In the genomic region with DNA sequence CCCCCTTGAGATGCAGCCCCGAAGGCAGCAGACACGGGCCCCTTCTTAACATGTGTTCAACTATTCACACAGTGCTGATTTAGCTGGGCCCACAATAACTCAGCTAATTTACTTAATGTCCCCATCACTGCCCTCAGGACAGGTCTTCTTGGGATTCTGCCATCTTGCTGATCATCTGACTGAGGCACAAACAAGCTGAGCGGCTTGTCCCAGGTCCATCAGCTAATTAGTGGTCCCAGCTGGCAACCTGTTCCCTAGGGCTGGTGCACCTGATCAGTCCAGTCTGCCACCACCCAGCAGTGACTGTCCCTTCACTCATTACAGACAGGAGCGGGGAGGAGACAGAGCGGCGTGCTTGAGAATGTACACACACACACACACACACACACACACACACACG, we compare ENCODE assay signal across 36 mouse cellular contexts. TPM values are rescaled to one million over a fixed set of nuclear protein-coding genes. Genes with fewer than 3 reads are reported as not detected.
DNase-seq lines count a peak whose midpoint lies in the region; ATAC-seq and TF ChIP-seq lines count a peak whose summit lies in the region.
"Had no signal": no experiment of that assay in that cellular context is flagged by ENCODE, and none has a peak within 500 bp of the region (broad histone marks: within the 10 kb centered on the region; RNA-seq: fewer than 3 reads in every experiment).

No protein-coding gene starts in this region.

- 0 out of 2 replicates have a peak overlapping the region, but pooled peaks have one; percentile 19 for H3K27ac ChIP-seq in forebrain, embryonic 12.5 days
- no peak overlapping the region for H3K27ac ChIP-seq in forebrain, embryonic 10.5 days
- no peak overlapping the region for H3K27ac ChIP-seq in midbrain, postnatal 0 days (ENCODE audit: low read depth, low read length)
- H3K27ac ChIP-seq in midbrain, embryonic 16.5 days (ENCODE audit: low read length), result no peak overlapping the region
- H3K27ac ChIP-seq: heart, adult 2 months; hindbrain, embryonic 14.5 days; kidney, embryonic 15.5 days; layer of hippocampus, adult 2 months; left cerebral cortex, adult 2 months; limb, embryonic 10.5 days; limb, embryonic 15.5 days; liver, embryonic 14.5 days; macrophage; midbrain, embryonic 13.5 days; neural tube, embryonic 12.5 days; stomach, embryonic 15.5 days had no signal

- no peak overlapping the region for H3K4me2 ChIP-seq in forebrain, embryonic 12.5 days
- no peak overlapping the region for H3K4me2 ChIP-seq in midbrain, postnatal 0 days (ENCODE audit: low read depth, low read length, poor library complexity, severe bottlenecking)
- H3K4me2 ChIP-seq in midbrain, embryonic 16.5 days (ENCODE audit: low read length), result no peak overlapping the region
- H3K4me2 ChIP-seq: heart, embryonic 12.5 days; hindbrain, embryonic 14.5 days; kidney, embryonic 15.5 days; limb, embryonic 15.5 days; midbrain, embryonic 13.5 days; neural tube, embryonic 12.5 days; stomach, embryonic 15.5 days had no signal

- peaks cover 13% of the 10 kb centered on the region for H3K27me3 ChIP-seq in forebrain, embryonic 12.5 days
- H3K27me3 ChIP-seq in forebrain, embryonic 10.5 days (ENCODE audit: poor library complexity, severe bottlenecking), result peaks cover 32% of the 10 kb centered on the region
- H3K27me3 ChIP-seq in midbrain, postnatal 0 days (ENCODE audit: insufficient read depth, low read length), result peaks cover 10% of the 10 kb centered on the region; the same call in 1 of the 2 replicates
- H3K27me3 ChIP-seq in midbrain, embryonic 16.5 days (ENCODE audit: control insufficient read depth, insufficient read depth, low read depth, low read length), result peaks cover 9% of the 10 kb centered on the region

- no peak overlapping the region for H3K4me3 ChIP-seq in forebrain, embryonic 12.5 days (replicated peaks)
- no peak overlapping the region for H3K4me3 ChIP-seq in forebrain, embryonic 10.5 days
- no peak overlapping the region for H3K4me3 ChIP-seq in midbrain, postnatal 0 days (ENCODE audit: low read depth, low read length)
- H3K4me3 ChIP-seq in midbrain, embryonic 16.5 days (ENCODE audit: low read depth, low read length), result no peak overlapping the region
- H3K4me3 ChIP-seq: heart, adult 2 months; heart, embryonic 12.5 days; kidney, embryonic 15.5 days; layer of hippocampus, adult 2 months; left cerebral cortex, adult 2 months; limb, embryonic 10.5 days; limb, embryonic 15.5 days; midbrain, embryonic 13.5 days; myocyte; neural tube, embryonic 12.5 days; stomach, embryonic 15.5 days had no signal

- WGBS in forebrain, embryonic 12.5 days, result 84% methylated on average over 7 of the region's 7 CpGs
- 88% methylated on average over 7 of the region's 7 CpGs for WGBS in forebrain, embryonic 10.5 days
- WGBS in midbrain, postnatal 0 days, result 62% methylated on average over 7 of the region's 7 CpGs
- 63% methylated on average over 7 of the region's 7 CpGs for WGBS in midbrain, embryonic 16.5 days

- H3K4me1 ChIP-seq in forebrain, embryonic 12.5 days, result peaks cover 10% of the 10 kb centered on the region
- H3K4me1 ChIP-seq in forebrain, embryonic 10.5 days, result peaks cover 30% of the 10 kb centered on the region
- 0 out of 2 replicates have a peak, but pooled peaks cover 3% of the 10 kb centered on the region for H3K4me1 ChIP-seq in midbrain, postnatal 0 days (ENCODE audit: insufficient read depth, low read length)
- peaks cover 7% of the 10 kb centered on the region; the same call in 1 of the 2 replicates for H3K4me1 ChIP-seq in midbrain, embryonic 16.5 days (ENCODE audit: control insufficient read depth, insufficient read depth, low read length)

- TF ChIP-seq CTCF in midbrain, postnatal 0 days (IDR thresholded peaks at IDR 0.05), result no peak

- no peak for ATAC-seq in forebrain, embryonic 12.5 days (ENCODE audit: low FRiP score)
- ATAC-seq in midbrain, postnatal 0 days (ENCODE audit: low FRiP score), result no peak
- ATAC-seq in midbrain, embryonic 16.5 days, result no peak
- ATAC-seq: forebrain, postnatal 0 days; inflammation-experienced regulatory T-cells, adult 6 months; midbrain, embryonic 13.5 days had no signal

- peaks cover 6% of the 10 kb centered on the region; the same call in 1 of the 2 replicates for H3K36me3 ChIP-seq in forebrain, embryonic 12.5 days (replicated peaks)
- peaks cover 12% of the 10 kb centered on the region for H3K36me3 ChIP-seq in forebrain, embryonic 10.5 days (replicated peaks)
- no peaks in the 10 kb centered on the region; the same call in 1 of the 2 replicates for H3K36me3 ChIP-seq in midbrain, postnatal 0 days (ENCODE audit: insufficient read depth, low read length)
- H3K36me3 ChIP-seq in midbrain, embryonic 16.5 days (ENCODE audit: control insufficient read depth, insufficient read depth, low read length), result no peaks in the 10 kb centered on the region; the same call in 1 of the 2 replicates
- H3K36me3 ChIP-seq: stomach, embryonic 15.5 days had no signal

- no peak for DNase-seq in forebrain, embryonic 10.5 days (ENCODE audit: extremely low spot score, low spot score)
- peak; percentile 41 for DNase-seq in midbrain, postnatal 0 days (ENCODE audit: low spot score)
- peak; percentile 73 to 75 for DNase-seq in cerebellum, postnatal 10 days
- DNase-seq in adrenal gland, postnatal 14 days, result no peak
- DNase-seq: adrenal gland, postnatal 36 days; B cell, adult 2 months; forebrain, postnatal 0 days; heart, adult 2 months; heart, postnatal 4 days; kidney, adult 18-20 months; kidney, postnatal 36 days; lung, adult 2 months; lung, postnatal 10 days; right cerebral cortex, postnatal 25 days had no signal

- no peak overlapping the region for H3K9ac ChIP-seq in forebrain, embryonic 12.5 days
- H3K9ac ChIP-seq in midbrain, postnatal 0 days (replicated peaks; ENCODE audit: low read length, poor library complexity, severe bottlenecking), result no peak overlapping the region
- no peak overlapping the region for H3K9ac ChIP-seq in midbrain, embryonic 16.5 days (ENCODE audit: low read depth, low read length)
- H3K9ac ChIP-seq: forebrain, postnatal 0 days; heart, embryonic 12.5 days; hindbrain, embryonic 14.5 days; kidney, embryonic 15.5 days; limb, embryonic 15.5 days; liver, embryonic 14.5 days; midbrain, embryonic 13.5 days; neural tube, embryonic 12.5 days; stomach, embryonic 15.5 days had no signal

- no peaks in the 10 kb centered on the region for H3K9me3 ChIP-seq in forebrain, embryonic 12.5 days
- no peaks in the 10 kb centered on the region for H3K9me3 ChIP-seq in forebrain, embryonic 10.5 days
- no peaks in the 10 kb centered on the region for H3K9me3 ChIP-seq in midbrain, postnatal 0 days (ENCODE audit: low read length)
- no peaks in the 10 kb centered on the region for H3K9me3 ChIP-seq in midbrain, embryonic 16.5 days (replicated peaks; ENCODE audit: control insufficient read depth, low read length, poor library complexity, severe bottlenecking)
- H3K9me3 ChIP-seq: heart, embryonic 12.5 days; kidney, embryonic 15.5 days; limb, embryonic 10.5 days; limb, embryonic 15.5 days; midbrain, embryonic 13.5 days; neural tube, embryonic 12.5 days; stomach, embryonic 15.5 days had no signal

RNA-seq across cellular contexts. Expression of gene Tmem147, which starts 8.1 kb away (rescaled TPM):
- 135 and 144 TPM in 2 replicates for polyA plus RNA-seq in forebrain, embryonic 12.5 days (2016; fragmentation: Nextera tagmentation; extraction: Ambion mirVana)
- polyA plus RNA-seq in forebrain, embryonic 10.5 days (2016; fragmentation: Nextera tagmentation; extraction: Ambion mirVana), result 154 and 158 TPM in 2 replicates
- 166 and 167 TPM in 2 replicates for total RNA-seq in midbrain, postnatal 0 days (2014; rRNA removed)
- polyA plus RNA-seq in midbrain, postnatal 0 days (2015; fragmentation: Nextera tagmentation; extraction: Ambion mirVana), result 290 and 318 TPM in 2 replicates
- 233 and 254 TPM in 2 replicates for polyA plus RNA-seq in midbrain, embryonic 16.5 days (2015; fragmentation: Nextera tagmentation; extraction: Ambion mirVana)
- total RNA-seq in adrenal gland, postnatal 14 days (2021), result 215 and 242 TPM in 2 replicates

RNA-seq across cellular contexts. Expression of gene Atp4a, which starts 9.3 kb away (rescaled TPM):
- 1.6 and 1.8 TPM in 2 replicates for polyA plus RNA-seq in forebrain, embryonic 12.5 days (2016; fragmentation: Nextera tagmentation; extraction: Ambion mirVana)
- 1.1 and 1.4 TPM in 2 replicates for polyA plus RNA-seq in forebrain, embryonic 10.5 days (2016; fragmentation: Nextera tagmentation; extraction: Ambion mirVana)
- 0.82 and 2.3 TPM in 2 replicates for total RNA-seq in midbrain, postnatal 0 days (2014; rRNA removed)
- polyA plus RNA-seq in midbrain, postnatal 0 days (2015; fragmentation: Nextera tagmentation; extraction: Ambion mirVana), result 2.7 and 2.8 TPM in 2 replicates
- 1.2 and 2.2 TPM in 2 replicates for polyA plus RNA-seq in midbrain, embryonic 16.5 days (2015; fragmentation: Nextera tagmentation; extraction: Ambion mirVana)
- total RNA-seq in adrenal gland, postnatal 14 days (2021), result 3.0 TPM in 2 replicates
- total RNA-seq: gastrocnemius, postnatal 4 days had no signal
- polyA plus RNA-seq: embryonic facial prominence, embryonic 11.5 days; heart, adult 2 months; inflammation-experienced regulatory T-cells, adult 6 months; lung, adult 2 months; macrophage; myocyte had no signal

RNA-seq across cellular contexts. Expression of gene Gapdhs, which starts 22.2 kb away (rescaled TPM):
- 0.49 and 0.69 TPM in 2 replicates for polyA plus RNA-seq in forebrain, embryonic 12.5 days (2016; fragmentation: Nextera tagmentation; extraction: Ambion mirVana)
- polyA plus RNA-seq in forebrain, embryonic 10.5 days (2016; fragmentation: Nextera tagmentation; extraction: Ambion mirVana), result 0.16 and 0.48 TPM in 2 replicates
- total RNA-seq in midbrain, postnatal 0 days (2014; rRNA removed), result not detected in 2 replicates
- polyA plus RNA-seq in midbrain, postnatal 0 days (2015; fragmentation: Nextera tagmentation; extraction: Ambion mirVana), result 0.79 and 0.80 TPM in 2 replicates
- polyA plus RNA-seq in midbrain, embryonic 16.5 days (2015; fragmentation: Nextera tagmentation; extraction: Ambion mirVana), result 1.1 and 1.7 TPM in 2 replicates
- not detected in 2 replicates for total RNA-seq in adrenal gland, postnatal 14 days (2021)
- total RNA-seq: forebrain, postnatal 0 days; gastrocnemius, adult 8-10 months; gastrocnemius, postnatal 4 days; heart, adult 2 months; heart, postnatal 4 days; layer of hippocampus, adult 2 months; layer of hippocampus, postnatal 14 days; left cerebral cortex, adult 2 months; megakaryocyte-erythroid progenitor cell, adult 5-6 weeks had no signal
- polyA plus RNA-seq: heart, embryonic 12.5 days; heart, postnatal 0 days; limb, embryonic 10.5 days; liver, embryonic 14.5 days; macrophage had no signal

RNA-seq across cellular contexts. Expression of gene 2200002J24Rik, which starts 22.6 kb away (rescaled TPM):
- 0.33 TPM in 1 of 2 replicates, not detected in the other for polyA plus RNA-seq in forebrain, embryonic 12.5 days (2016; fragmentation: Nextera tagmentation; extraction: Ambion mirVana)
- not detected in 2 replicates for polyA plus RNA-seq in forebrain, embryonic 10.5 days (2016; fragmentation: Nextera tagmentation; extraction: Ambion mirVana)
- total RNA-seq in midbrain, postnatal 0 days (2014; rRNA removed), result not detected in 2 replicates
- not detected in 2 replicates for polyA plus RNA-seq in midbrain, postnatal 0 days (2015; fragmentation: Nextera tagmentation; extraction: Ambion mirVana)
- not detected in 2 replicates for polyA plus RNA-seq in midbrain, embryonic 16.5 days (2015; fragmentation: Nextera tagmentation; extraction: Ambion mirVana)
- total RNA-seq in adrenal gland, postnatal 14 days (2021), result 1.4 and 3.4 TPM in 2 replicates
- total RNA-seq: forebrain, postnatal 0 days; gastrocnemius, adult 8-10 months; gastrocnemius, postnatal 4 days; heart, adult 2 months; heart, postnatal 4 days; layer of hippocampus, adult 2 months; layer of hippocampus, postnatal 14 days; left cerebral cortex, adult 2 months; megakaryocyte-erythroid progenitor cell, adult 5-6 weeks had no signal
- polyA plus RNA-seq: embryonic facial prominence, embryonic 11.5 days; forebrain, postnatal 0 days; heart, adult 2 months; hindbrain, embryonic 14.5 days; inflammation-experienced regulatory T-cells, adult 6 months; limb, embryonic 10.5 days; lung, adult 2 months; macrophage; midbrain, embryonic 13.5 days; myocyte; neural tube, embryonic 12.5 days had no signal

RNA-seq across cellular contexts. Expression of gene Sbsn, which starts 30.0 kb away (rescaled TPM):
- 1.5 and 2.0 TPM in 2 replicates for polyA plus RNA-seq in forebrain, embryonic 12.5 days (2016; fragmentation: Nextera tagmentation; extraction: Ambion mirVana)
- polyA plus RNA-seq in forebrain, embryonic 10.5 days (2016; fragmentation: Nextera tagmentation; extraction: Ambion mirVana), result 0.73 and 1.0 TPM in 2 replicates
- total RNA-seq in midbrain, postnatal 0 days (2014; rRNA removed), result 2.4 and 4.0 TPM in 2 replicates
- 1.8 and 4.1 TPM in 2 replicates for polyA plus RNA-seq in midbrain, postnatal 0 days (2015; fragmentation: Nextera tagmentation; extraction: Ambion mirVana)
- polyA plus RNA-seq in midbrain, embryonic 16.5 days (2015; fragmentation: Nextera tagmentation; extraction: Ambion mirVana), result 1.6 and 2.0 TPM in 2 replicates
- total RNA-seq in adrenal gland, postnatal 14 days (2021), result 76.3 and 82.7 TPM in 2 replicates

Comparison
In these comparisons a context has a peak if more than half of its experiments do, and no peak if none do; other contexts are left out.
1. DNase-seq: peak in midbrain, postnatal 0 days (single experiment) and cerebellum, postnatal 10 days (2 of 2); none in forebrain, embryonic 10.5 days (single experiment) and adrenal gland, postnatal 14 days (single experiment).